Mouse (Mus musculus) heart, postnatal 25 days (tissue): ENCODE measurements around the gene Lrrc9. TPM values are rescaled to one million over a fixed set of nuclear protein-coding genes. Genes with fewer than 3 reads are reported as not detected.

Experiments used
- DNase-seq: peaks from one replicate; pipeline ENCODE4 v3.0.0; 2022; ENCODE audit warnings: low spot score
- intact Hi-C: fragments of 180-260 bp; cut with DNase I; formaldehyde crosslinking; loops from one replicate; pipeline ENCODE4 v1.15.1; 2025
- microRNA-seq: library from miRNA; unstranded; fragments of <30 nt; microRNA quantifications from one replicate; pipeline ENCODE4 v1.2.0, GENCODE M21; 2022
- total RNA-seq, 2 experiments: library from RNA; stranded (reverse); gene quantifications; 2 replicates each; pipeline ENCODE4 v1.2.3; 2021

The Lrrc9 gene
- total RNA-seq, 2 experiments from 2014 or later: 0.05 to 0.17 TPM

GRCm38 (mm10) chr12:72535599-72535998 lies 93.9 kb downstream of the Lrrc9 start:
- DNase-seq: no peak
- intact Hi-C loops: loop anchor here (5.0 to 10.0 kb wide), 2 partner anchors 127 to 451 kb away; partner anchors contain the start of genes Dhrs7, Jkamp and L3hypdh

- DNase-seq: peak; percentile 95
- intact Hi-C loops: loop anchor here (5.0 to 10.0 kb wide), 2 partner anchors 126 to 451 kb away; partner anchors contain the start of genes Dhrs7, Jkamp and L3hypdh
Observed at GRCm38 (mm10) chr12:72536021-72536597, 94.4 kb downstream of the Lrrc9 start, which contains the start of gene Pcnx4. Pcnx4 (plus strand) TSS chr12:72536383.

- no peak for DNase-seq
- intact Hi-C loops: loop anchor here (5.0 to 10.0 kb wide), 2 partner anchors 124 to 454 kb away; partner anchors contain the start of genes Dhrs7, Jkamp and L3hypdh
Observed at GRCm38 (mm10) chr12:72538571-72538970, 96.9 kb downstream of the Lrrc9 start.

GRCm38 (mm10) chr12:72554347-72554746 lies 112.7 kb downstream of the Lrrc9 start:
- DNase-seq: no peak
- intact Hi-C loops: no loop called here

GRCm38 (mm10) chr12:72564281-72564795 lies 122.7 kb downstream of the Lrrc9 start:
- intact Hi-C loops: no loop called here
- DNase-seq: no peak

Small RNAs within 50 kb of the gene (microRNA-seq; reads per million reads assigned to microRNA genes)
- gene Gm44392: not detected

Other genes with a start within 250 kb of the Lrrc9 start
- 1 to 10 TPM; 3.1 to 5.3 TPM for gene Rtn1, start 32.8 kb upstream of the Lrrc9 start, total RNA-seq
- 1 to 10 TPM; 3.2 to 4.1 TPM for gene Pcnx4, start 94.5 kb downstream of the Lrrc9 start, total RNA-seq
- gene Gm4756, start 207.8 kb downstream of the Lrrc9 start, total RNA-seq: not detected
- 10 to 100 TPM; 69.0 to 86.7 TPM for gene Dhrs7, start 223.0 kb downstream of the Lrrc9 start, total RNA-seq